Mouse (Mus musculus): ENCODE results near the gene Slc25a33. TPM values are rescaled to one million over a fixed set of nuclear protein-coding genes. Genes with fewer than 3 reads are reported as not detected.

Gene Slc25a33
- total RNA-seq, 2 experiments from 2014 or later = 27.0 to 45.2 TPM

GRCm38 (mm10) chr4:149734246-149734645, 39.8 kb downstream of the Slc25a33 start:
- intact Hi-C loops (cut with DNase I) = no loop called here
- DNase-seq = no peak

- intact Hi-C loops (cut with DNase I) = no loop called here
- DNase-seq = peak in 1 of 2 experiments; percentile 43
Observed at GRCm38 (mm10) chr4:149733748-149734147, 40.3 kb downstream of the Slc25a33 start.

- intact Hi-C loops (cut with DNase I) = no loop called here
- peak in 1 of 2 experiments; percentile 55 for DNase-seq
Observed at GRCm38 (mm10) chr4:149732800-149733199, 41.3 kb downstream of the Slc25a33 start.

- DNase-seq = no peak
- intact Hi-C loops (cut with DNase I) = no loop called here
Observed at GRCm38 (mm10) chr4:149732313-149732712, 41.8 kb downstream of the Slc25a33 start.

GRCm38 (mm10) chr4:149730827-149731226, 43.2 kb downstream of the Slc25a33 start:
- intact Hi-C loops (cut with DNase I) = no loop called here
- no peak for DNase-seq

GRCm38 (mm10) chr4:149728810-149729209, 45.3 kb downstream of the Slc25a33 start:
- intact Hi-C loops (cut with DNase I) = no loop called here
- DNase-seq = peak; percentile 53 to 59

GRCm38 (mm10) chr4:149727636-149728035, 46.4 kb downstream of the Slc25a33 start:
- DNase-seq = no peak
- intact Hi-C loops (cut with DNase I) = no loop called here

- peak; percentile 77 to 86 for DNase-seq
- intact Hi-C loops (cut with DNase I) = no loop called here
Observed at GRCm38 (mm10) chr4:149725661-149726350, 48.3 kb downstream of the Slc25a33 start.

- intact Hi-C loops (cut with DNase I) = loop anchor here (1.0 kb wide), 1 partner anchor 13 kb away; the partner anchor contains the start of gene Tmem201
- DNase-seq = no peak
Observed at GRCm38 (mm10) chr4:149724916-149725470, 49.1 kb downstream of the Slc25a33 start.

GRCm38 (mm10) chr4:149723855-149724731, 50.0 kb downstream of the Slc25a33 start:
- intact Hi-C loops (cut with DNase I) = loop anchor here (1.0 kb wide), 1 partner anchor 14 kb away; the partner anchor contains the start of gene Tmem201
- peak; percentile 65 to 72 for DNase-seq

- intact Hi-C loops (cut with DNase I) = no loop called here
- no peak for DNase-seq
Observed at GRCm38 (mm10) chr4:149723021-149723390, 51.1 kb downstream of the Slc25a33 start.

GRCm38 (mm10) chr4:149722104-149723020, 51.7 kb downstream of the Slc25a33 start:
- DNase-seq = no peak
- intact Hi-C loops (cut with DNase I) = no loop called here

- intact Hi-C loops (cut with DNase I) = no loop called here
Observed at GRCm38 (mm10) chr4:149721163-149721562, 52.9 kb downstream of the Slc25a33 start.

GRCm38 (mm10) chr4:149719686-149720085, 54.4 kb downstream of the Slc25a33 start:
- intact Hi-C loops (cut with DNase I) = loop anchor here (10.0 kb wide), 1 partner anchor 575 kb away; no protein-coding TSS in a partner anchor
- DNase-seq = no peak

More at GRCm38 (mm10) chr4:149721163-149721562, 52.9 kb downstream of the Slc25a33 start:
- DNase-seq = no peak

- DNase-seq = no peak
- intact Hi-C loops (cut with DNase I) = loop anchor here (5.0 to 10.0 kb wide), 2 partner anchors 162 to 570 kb away; no protein-coding TSS in a partner anchor
Observed at GRCm38 (mm10) chr4:149714542-149714941, 59.5 kb downstream of the Slc25a33 start.

- peak in 1 of 2 experiments; percentile 58 for DNase-seq
Observed at GRCm38 (mm10) chr4:149711955-149712354, 62.1 kb downstream of the Slc25a33 start.

GRCm38 (mm10) chr4:149711485-149711884, 62.6 kb downstream of the Slc25a33 start:
- no peak for DNase-seq
- intact Hi-C loops (cut with DNase I) = loop anchor here (5.0 to 10.0 kb wide), 2 partner anchors 159 to 567 kb away; no protein-coding TSS in a partner anchor

More at GRCm38 (mm10) chr4:149711955-149712354, 62.1 kb downstream of the Slc25a33 start:
- intact Hi-C loops (cut with DNase I) = loop anchor here (5.0 to 10.0 kb wide), 2 partner anchors 160 to 567 kb away; no protein-coding TSS in a partner anchor

- DNase-seq = peak; percentile 57 to 62
- intact Hi-C loops (cut with DNase I) = loop anchor here (1.0 to 10.0 kb wide), 3 partner anchors 60 to 566 kb away; no protein-coding TSS in a partner anchor
Observed at GRCm38 (mm10) chr4:149710510-149710909, 63.6 kb downstream of the Slc25a33 start.

GRCm38 (mm10) chr4:149705941-149706340, 68.1 kb downstream of the Slc25a33 start:
- intact Hi-C loops (cut with DNase I) = no loop called here

More at GRCm38 (mm10) chr4:149705941-149706340, 68.1 kb downstream of the Slc25a33 start:
- DNase-seq = no peak
